Mouse (Mus musculus): Measurements from ENCODE around the gene Cbarp.

Gene Cbarp

DNA sequence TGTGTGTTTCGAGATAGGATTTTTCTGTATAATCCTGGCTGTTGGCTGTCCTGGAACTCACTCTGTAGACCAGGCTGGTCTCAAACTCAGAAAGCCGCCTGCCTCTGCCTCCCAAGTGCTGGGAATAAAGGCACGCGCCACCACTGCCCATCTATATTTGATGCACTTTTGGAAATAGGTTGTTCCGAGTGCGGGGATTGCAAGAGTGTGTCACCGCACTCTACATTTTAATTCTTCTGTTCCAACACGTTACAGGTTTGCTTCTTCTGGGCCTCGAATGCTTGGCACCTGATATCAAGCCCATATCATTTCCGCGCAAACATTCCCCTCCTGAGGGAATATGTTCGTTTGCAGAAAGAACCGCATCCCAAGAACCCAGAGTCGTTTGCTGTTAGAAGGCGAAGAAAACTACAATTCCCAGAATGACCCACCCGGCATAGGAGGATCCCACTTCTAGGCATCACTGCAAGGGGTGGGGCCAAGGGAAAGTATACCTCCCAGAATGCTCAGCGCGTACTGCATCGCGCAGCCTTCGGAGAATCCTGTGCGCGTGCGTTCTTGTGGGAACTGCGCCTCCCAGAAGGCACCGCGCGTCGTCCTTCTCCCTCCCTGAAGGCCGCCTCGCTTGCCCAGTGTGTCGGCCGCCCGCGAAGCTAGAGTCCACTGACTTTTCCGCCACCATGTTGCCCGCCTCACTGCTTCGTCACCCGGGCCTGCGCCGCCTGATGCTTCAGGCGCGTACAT is 1.3 kb upstream of the Cbarp start:
- DNase-seq, result peak; percentile 97

DNA sequence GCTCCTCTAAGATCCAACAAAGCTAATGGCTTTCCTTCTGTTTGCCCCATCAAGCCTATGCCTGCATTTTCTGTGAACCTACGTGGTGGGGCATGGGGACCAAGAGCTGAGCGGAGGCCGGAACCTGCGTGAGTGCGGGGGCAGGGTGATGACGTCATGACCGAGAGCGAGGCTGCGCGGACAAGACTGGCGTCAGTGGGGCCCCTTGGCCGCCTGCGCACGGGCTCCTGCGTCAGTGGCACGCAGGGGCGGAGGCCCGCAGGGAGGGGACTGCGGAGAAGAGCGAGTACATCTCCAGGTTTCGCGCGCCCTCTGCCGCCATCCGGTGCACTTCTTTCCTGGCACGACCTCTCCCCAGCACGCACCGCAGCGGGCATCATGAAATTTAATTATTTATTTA is 608 bp upstream of the Cbarp start:
- peak; percentile 97 for DNase-seq

DNA sequence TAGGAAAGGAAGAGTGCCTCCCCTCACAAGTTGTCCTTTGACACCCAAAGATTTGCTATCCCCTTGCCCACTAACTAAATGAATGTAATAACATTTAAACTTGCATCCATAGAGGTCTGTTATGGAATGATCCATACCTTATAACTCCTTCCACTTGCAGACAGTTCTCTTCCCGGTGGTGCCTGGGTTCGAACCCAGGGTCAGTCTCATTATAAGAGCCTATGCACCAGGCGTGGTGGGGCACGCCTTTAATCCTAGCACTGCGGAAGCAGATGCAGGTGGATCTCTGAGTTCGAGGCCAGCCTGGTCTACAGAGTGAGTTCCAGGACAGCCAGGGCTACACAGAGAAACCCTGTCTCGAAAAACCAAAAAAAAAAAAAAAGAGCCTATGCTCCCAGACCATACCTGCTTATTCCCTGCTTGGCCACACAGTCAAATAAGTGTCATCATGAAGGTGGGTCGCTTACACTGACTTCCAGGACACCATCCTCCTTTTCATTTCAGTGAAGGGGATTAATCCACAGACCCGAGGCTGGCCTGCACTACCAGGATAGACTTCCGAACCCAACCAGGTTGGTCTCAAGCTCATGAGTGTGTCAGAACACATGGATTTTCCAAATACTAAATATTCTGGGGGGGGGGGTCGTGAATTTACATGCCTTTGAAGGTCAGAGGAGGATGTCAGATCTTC is 515 bp downstream of the Cbarp start:
- DNase-seq, result no peak

DNA sequence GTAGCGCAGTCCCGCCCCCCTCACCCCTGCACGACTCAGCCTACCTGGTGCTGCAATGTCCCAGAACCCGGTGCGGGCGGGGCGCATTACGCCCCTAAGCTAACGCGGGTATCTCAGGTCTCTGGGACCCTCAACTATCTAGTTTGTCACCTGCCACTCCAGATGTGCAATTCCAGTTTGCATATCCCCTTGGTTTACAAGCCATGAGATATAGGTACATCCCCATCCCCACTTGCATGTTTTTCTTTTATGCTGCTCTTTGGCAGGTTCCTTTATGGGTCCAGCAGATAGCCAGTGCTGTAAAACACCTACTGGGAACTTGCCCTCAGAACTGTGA is 1.2 kb downstream of the Cbarp start:
- no peak for DNase-seq

DNA sequence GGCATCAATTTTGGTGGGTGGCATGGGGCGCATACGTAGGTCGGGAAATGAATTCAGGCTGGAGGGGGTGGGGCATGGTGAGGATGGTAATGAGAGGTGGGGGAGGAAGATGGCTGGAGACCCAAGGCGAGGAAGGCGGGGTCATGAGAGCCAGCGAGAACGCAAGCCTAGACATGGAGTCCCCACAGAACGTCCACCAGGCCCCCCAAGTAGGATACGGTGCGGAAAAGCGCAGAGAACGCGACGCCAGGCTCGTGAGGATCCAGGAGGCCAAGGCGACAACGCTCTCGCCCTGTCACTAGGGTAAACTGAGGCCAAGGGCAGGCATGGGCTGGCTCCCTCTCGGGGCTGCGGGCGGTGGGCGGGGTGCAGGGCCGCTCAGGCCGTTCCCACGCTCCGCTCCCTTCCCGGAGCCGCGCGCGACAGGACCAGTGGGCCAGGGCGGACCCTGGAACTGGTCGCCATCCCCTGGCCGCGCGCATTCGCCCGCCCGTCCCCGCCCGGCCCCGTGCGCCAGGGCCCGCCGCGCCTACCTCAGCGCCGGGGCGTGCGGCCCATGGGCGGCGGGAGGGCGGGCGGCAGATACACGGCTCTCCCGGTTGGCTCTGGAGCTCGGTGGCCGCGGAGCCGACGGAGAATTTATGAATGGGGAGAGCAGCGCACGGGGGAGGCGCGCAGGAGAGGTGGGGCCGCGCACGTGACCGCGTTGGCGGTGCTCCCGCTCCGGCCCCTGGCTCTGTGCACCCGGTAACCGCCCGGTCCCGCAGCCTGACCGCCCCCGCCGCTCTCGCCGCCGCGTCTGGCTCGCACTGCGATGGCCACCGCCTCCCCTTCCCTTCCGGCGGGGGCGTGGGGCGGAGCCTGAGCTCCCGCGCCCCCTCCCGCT is 1.8 kb downstream of the Cbarp start, which contains the start of gene Atp5d:
TSS of gene Atp5d (plus strand) at position 80 of the 886 bp plus-strand sequence.
- peak; percentile 61 for DNase-seq

DNA sequence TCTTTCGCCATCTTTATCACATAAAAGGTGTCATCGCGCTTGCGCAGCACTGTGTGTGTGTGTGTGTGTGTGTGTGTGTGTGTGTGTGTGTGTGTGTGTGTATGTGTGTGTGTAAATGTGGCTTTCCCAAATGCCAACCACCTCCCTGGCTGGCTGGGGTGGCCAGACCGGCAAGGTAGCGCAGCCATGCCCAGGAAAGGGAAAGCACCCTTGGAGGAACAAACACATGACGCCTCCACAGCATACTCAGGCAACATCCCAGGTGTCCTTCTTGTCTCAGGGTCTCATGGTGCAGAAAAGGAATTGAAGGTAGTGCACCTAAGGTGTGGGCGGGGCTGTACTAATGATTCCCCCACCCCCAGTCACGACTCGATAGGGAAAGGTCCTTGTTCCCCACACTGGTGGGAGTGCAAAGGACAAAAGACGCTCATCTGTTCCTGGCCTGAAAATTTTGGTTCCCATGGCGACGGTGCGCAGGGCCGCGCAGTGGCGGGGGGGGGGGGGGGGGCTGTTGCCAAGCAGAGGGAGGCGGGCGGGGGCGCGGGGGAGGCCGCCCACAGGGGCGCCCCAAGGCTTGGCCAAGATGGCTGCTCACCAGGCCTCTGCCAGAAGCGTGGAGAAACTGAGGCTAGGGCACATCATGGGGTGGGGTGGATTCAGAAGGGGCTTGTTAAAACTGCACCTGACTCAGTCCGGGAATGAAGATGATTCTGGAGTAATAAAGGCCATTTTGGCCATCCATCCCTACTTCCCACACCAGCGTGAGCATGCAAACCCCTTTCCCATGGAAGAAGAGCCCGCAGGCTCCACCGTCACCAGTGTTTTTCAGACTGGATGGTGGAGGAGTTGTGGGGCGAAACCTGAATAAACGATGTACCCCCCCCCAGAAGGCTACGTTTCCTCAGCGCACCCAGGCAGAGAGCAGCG is 2.7 kb downstream of the Cbarp start:
- DNase-seq, result no peak

DNA sequence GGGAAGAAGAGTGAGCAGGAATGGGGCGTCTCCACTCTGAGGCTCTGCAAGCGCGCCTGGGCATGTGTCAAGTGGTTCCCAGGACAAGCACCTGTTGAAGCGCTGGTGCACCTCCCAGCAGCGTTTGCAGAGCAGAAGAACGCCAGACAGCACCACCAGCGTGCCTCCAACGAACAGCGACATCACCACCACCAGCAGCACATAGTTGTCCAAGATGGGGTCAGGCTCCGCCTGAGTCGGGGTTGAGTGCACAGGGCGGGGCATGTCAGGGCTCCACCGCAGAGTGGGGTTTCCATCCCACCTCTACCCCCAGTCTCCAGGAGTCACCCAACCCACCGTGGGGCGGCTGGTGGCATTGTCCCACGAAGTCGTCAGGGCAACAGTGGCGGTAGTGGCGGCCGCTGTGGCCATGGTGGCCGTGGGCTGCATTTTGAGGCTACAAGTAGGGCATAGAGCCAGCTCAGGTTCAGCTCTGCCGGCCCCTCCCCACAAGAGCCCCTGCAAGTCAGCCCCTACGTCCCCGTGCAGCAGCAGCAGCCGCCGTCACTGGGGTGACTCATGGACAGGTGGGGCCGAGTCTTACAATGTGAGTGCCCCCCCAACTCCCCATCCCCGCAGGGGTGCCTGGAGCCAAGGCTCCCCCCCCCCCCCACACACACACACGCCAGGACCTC is 3.5 kb downstream of the Cbarp start:
- no peak for DNase-seq

DNA sequence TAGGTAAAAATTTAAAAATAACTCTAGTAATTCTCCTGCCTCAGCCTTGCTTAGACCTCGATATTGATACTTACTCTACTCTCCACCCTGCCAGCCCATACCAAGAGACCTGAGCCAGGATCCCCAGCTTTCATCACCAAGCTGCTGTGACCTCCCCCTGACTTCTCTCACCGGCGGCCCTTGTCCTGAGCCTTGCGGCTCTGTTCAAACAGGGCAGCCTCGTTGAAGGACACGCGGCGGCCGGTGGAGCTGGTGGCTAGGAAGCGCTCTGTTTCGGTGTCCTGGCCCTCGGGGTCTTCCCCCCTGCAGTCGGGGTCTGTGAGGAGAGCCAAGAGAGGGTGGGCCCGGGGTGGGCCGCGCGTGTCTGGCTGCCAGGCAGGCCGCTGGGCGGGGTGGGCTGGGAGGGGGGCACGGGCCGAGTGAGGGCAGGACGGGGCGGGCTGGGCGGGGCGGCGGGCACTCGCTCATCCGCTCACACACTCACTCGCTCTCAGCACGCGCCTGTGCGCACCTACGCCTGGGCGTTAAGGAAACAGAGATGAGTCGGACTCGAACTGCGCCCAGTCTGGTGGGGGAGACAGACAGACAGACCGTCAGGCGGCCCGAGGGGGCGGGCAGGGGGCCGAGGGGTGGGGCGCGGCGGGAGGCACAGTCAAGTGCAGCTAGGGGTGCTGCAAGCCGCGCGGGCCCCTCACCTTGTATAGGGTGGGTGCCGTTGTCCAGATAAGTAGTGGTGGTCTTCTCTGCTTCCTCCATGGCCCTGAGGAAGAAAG is 4.3 kb downstream of the Cbarp start:
- no peak for DNase-seq

DNA sequence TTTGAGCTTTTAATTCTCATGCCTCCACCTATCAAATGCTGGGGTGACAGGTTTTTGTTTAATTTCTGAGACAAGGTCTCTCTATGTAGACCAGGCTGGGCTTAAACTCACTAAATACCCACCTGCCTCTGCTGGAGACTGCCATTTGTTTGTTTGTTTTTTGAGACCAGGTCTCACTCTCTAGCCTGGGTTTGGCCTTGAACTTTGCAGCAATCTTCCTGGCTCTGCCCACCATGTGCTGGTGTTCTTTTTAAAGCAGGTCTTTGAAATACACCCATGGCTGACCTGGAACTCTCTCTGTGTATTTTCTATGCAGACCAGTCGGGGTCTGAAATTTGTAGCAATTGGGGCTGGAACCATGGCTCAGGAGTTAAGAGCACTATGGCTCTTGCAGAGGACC is 5.0 kb downstream of the Cbarp start:
- DNase-seq, result no peak

DNA sequence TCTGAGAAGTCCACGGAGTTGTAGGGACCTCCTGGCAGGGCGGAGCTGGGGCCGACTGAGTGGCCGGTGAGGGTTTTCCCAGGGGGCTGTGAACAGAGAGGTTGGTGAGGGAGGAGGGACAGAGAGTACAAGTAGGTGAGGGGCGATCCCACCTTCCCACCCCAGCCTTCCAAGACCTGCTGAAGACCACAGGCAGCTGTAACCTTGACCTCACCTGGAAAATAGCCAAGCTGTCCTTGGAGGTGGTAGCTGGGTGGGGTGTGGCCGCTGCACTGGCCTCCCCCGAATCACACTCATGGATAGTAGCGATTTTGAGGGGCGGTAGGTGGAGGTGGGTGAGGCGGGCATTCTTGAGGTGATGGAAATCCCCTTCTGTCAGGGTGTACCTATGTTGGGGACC is 5.5 kb downstream of the Cbarp start:
- DNase-seq, result no peak

DNA sequence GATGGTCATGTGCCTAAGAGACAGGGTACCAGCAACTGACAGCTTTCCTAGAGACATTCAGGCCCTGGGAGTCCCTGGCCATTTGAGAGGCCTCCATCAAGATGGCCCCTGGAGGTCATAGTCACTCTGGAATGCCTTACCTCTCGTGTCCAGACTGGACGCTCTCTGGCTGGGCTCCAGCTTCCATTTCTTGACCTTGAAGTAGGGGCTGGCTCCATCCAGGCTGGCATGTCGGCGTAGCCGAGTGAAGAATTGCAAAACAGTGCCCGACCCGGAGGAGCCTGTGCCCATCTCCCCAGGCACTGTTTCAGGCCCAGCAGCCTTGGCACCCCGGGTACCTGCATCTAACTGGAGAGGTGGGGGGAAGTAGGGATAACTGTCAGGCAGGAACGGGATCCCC is 6.2 kb downstream of the Cbarp start:
- peak; percentile 55 for DNase-seq

DNA sequence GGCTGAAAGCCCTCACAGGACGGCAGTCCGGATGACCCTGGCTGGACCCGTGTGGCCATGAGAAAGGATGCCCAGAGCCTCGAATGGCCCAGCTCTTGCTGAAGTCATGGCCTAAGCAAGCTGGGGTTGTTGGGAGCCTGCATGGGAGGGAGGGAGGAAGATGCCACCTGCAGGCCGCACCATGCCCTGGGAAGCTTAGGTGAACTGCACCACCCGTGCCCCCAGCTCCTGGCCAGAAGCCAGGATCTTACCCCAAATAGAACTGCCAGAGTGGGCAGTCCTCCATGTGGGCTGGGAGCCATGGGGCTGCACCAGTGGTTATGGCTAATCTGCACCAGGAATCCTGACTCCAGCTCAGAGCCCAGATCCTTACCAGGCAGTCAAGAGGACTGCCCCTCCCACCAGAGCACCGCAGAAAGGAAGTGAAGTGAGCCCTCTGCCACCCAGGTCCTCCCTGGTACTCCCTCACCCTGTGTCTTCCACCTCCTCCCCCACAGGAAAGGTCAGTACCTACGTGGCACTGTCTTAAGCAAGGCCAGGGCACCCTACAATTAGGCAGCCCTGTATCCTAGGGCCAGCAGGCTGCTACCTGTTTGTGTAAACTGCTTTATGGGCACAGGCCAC is 7.3 kb downstream of the Cbarp start:
- no peak for DNase-seq

DNA sequence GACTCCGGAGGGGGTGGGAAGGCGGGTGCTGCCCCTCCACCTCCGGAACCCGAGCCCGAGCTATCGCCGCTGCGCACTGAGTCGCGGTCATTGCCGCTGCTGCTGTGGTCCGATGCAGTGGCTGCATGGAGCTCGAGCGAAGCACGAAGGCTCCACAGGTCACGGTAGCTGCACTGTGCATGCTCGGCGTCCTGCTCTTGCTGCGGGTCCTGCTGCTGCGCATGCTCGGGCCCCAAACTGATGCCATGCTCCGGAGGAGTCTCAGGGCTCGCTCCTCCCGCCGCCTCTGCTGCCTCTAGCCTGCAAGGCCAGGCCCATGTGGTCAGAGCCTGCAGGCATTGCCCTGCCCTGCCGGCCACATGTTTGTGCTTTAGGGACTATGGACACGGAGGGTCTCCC is 8.7 kb downstream of the Cbarp start:
- no peak for DNase-seq

DNA sequence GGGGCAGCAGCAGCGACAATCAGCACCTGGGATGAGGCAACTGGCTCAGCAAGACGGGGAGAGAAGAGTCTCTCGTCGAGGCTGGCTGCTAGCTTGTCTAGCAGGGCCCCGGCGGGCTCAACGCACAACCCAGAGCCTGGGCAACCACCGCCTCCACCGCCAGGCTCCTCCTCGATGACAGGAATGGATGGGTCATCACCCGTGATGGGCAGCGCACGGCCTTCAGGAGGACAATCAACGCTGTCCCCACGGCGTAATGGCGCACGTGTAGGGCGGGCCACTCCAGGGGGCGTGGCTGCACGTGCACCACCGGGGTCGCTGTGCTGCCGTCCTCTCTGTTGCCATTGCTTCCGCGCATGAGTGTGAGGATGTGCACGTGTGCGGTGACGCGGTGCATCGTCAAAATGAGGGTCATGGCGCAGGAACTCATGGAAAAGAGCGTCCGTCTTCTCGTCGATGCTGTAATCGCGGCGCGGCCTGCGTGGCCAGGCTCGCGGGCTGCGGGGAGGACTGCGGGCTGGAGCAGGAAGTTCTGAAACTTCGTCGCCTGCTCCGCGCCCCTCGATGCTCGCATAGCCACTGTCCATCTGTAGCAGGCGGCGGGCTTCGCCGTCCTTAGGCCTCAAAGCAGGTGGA is 9.2 kb downstream of the Cbarp start:
- DNase-seq, result no peak

DNA sequence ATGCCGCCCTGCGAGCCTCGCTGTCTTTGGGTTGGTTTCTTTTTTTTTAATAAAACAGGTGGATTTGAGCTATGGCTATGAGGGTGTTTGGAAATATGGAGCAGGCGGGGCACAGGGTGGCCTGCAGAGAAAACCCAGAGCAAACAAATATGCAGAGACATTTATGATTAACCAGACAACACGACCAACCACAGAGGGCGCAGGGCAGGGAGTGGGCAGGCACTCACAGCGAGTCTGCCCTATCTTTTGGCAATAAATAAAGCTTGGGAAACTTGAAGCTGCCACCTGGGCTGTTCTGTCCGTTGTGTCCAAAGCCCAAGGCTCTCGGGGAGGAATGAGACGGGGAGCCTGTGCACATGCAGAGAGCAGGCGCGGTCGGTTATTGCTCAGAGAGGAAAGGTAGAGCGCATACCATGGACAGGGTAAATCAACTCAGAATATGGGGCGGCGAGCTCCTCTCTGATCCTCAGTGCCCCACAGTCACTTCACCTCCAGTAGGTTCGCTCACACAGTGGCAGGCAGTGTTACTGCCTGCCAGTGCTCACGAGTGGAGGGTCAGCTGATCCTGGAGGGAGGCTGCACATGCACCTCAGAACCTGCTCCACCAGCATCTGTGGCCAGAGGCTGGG is 10.1 kb downstream of the Cbarp start:
- DNase-seq, result peak; percentile 81

DNA sequence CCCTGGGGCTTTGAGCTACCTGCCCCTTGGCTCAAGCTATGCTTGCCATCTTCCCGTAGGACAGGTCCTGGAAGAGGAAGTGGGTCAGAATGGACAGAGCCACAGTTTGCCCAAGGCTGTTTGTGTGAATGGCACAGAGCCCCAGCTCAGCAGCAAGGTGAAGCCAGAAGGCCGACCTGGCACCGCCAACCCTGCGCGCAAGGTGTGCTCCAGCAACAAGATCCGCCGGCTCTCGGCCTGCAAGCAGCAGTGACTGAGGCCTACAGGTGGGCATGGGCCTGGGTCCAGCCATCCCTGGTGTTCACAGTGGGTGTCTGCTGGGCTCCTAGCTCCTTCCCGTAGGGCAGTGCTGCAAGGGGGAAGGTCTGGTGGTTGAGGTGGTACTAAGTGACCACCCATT is 10.8 kb downstream of the Cbarp start:
- DNase-seq, result no peak

DNA sequence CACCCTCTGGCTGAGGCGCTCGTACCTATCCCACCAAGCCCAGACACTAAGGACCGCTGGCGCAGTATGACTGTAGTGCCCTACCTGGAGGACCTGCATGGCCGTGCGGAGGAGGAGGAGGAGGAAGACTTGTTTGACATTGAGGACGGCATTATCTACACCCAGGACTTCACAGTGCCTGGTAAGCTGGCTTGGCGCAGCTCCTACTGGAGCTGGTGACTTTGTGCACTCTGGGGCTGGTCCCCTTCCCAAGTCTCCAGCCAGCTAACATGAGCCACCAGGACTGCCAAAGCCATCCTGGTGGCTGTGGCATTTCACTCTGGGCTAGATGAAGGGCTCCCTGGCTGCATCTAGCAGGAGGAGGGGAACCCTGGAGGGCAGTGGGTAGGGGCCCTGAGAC is 12.7 kb downstream of the Cbarp start:
- DNase-seq, result no peak

DNA sequence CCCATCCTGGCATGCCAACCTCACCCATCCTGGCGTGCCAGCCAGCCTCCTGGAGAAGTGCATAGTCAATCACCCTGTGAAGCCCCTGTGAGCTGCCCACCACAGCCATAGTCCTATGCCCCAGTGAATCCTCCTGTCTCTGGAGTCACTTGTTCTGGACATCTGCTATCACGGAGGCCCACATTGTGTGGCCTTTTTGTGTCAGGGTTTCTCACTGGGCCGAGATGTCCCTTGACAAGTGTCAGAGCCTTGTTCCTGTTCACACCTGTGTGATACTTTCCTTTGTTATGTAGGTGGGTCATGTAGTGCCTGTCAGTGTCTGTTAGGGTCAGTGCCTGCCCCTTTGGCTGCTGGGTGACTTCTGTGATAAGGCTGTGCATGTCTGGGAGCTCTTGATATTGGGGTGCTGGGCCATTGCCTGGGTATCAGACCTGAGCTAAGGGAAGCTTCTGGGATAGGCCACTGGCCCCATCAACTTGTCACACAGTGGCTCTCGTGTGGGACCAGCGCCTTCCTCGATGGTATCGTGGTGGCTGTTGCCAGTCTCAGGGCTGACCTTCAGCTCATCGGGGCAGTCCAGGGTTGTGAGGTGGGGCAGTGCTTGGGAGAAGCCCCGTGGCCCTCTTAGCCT is 16.6 kb downstream of the Cbarp start:
- DNase-seq, result no peak

DNA sequence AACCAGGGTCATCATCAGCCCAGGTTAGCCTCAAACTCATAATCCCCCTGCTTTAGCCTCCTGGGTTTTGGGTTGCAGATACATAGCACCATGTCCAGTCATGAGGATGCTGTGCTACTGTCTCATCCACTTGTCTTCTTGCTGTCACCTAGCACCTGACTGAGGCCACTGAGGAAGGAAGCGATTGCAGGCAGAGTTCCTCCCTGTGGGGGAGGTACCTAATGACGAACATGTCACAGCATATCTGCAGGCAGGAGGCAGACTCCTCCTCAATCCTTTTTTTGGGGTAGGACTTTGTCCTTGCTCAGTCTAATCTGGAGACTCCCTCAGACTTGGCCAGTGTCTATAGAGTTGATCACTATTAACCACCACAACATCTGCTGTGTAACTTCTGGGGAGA is 19.0 kb downstream of the Cbarp start:
- no peak for DNase-seq
